Mouse (Mus musculus) liver, adult 2 months (tissue): Measurements from ENCODE around the gene Eif3l.

Experiments used
- CTCF ChIP-seq: fragments of 200-500 bp; IDR thresholded peaks from 2 replicates; pipeline ENCODE4 v1.5.1; 2011; ENCODE audit warnings: low read depth, low read length, control low read depth
- POLR2A ChIP-seq: fragments of 200-500 bp; IDR thresholded peaks from 2 replicates; pipeline ENCODE4 v1.6.1; 2011; ENCODE audit warnings: low read length, control low read depth; ENCODE audit not compliant: insufficient read depth; ENCODE audit errors: extremely low read depth

GRCm38 (mm10) chr15:79109321-79109934, 34.4 kb downstream of the Eif3l start:
- no peak for TF ChIP-seq CTCF
- no peak for TF ChIP-seq POLR2A
